Mouse (Mus musculus): Measurements from ENCODE around the gene Phlda3.

Gene Phlda3

GRCm38 (mm10) chr1:135793370-135794215, 27.7 kb downstream of the Phlda3 start:
- no peak for DNase-seq (ENCODE audit: low read depth, low spot score)

- DNase-seq (ENCODE audit: low read depth, low spot score) = no peak
Measured at GRCm38 (mm10) chr1:135794216-135795134, 28.6 kb downstream of the Phlda3 start.

- DNase-seq (ENCODE audit: low read depth, low spot score) = no peak
Measured at GRCm38 (mm10) chr1:135798492-135798891, 32.6 kb downstream of the Phlda3 start.

GRCm38 (mm10) chr1:135799109-135799627, 33.2 kb downstream of the Phlda3 start:
- no peak for DNase-seq (ENCODE audit: low read depth, low spot score)

- no peak for DNase-seq (ENCODE audit: low read depth, low spot score)
Measured at GRCm38 (mm10) chr1:135800192-135800950, 34.5 kb downstream of the Phlda3 start.

DNA sequence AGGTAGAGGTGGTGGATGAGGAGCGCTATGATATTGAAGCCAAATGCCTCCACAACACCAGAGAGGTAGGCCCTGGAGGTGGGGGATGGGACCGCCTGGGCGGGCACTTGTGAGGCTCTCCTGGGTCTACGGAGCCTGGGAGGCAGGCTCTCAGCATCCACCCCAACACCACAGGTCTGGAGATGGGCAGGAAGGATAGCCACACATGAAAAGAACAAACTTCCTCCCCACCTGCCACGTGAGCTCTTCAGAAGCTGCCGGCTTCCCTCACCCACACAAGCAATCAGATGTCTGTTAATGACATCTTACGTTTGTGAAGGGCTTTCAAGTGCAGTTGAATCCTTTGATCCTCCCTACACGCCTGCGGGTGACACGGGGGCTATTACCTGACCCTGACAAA, 41.6 kb downstream of the Phlda3 start:
- DNase-seq (ENCODE audit: low read depth, low spot score) = no peak

GRCm38 (mm10) chr1:135810180-135810579, 44.3 kb downstream of the Phlda3 start:
- no peak for DNase-seq (ENCODE audit: low read depth, low spot score)

GRCm38 (mm10) chr1:135811016-135811646, 45.2 kb downstream of the Phlda3 start:
- peak; percentile 81 for DNase-seq (ENCODE audit: low read depth, low spot score)

GRCm38 (mm10) chr1:135812205-135812604, 46.3 kb downstream of the Phlda3 start:
- DNase-seq (ENCODE audit: low read depth, low spot score) = no peak

DNA sequence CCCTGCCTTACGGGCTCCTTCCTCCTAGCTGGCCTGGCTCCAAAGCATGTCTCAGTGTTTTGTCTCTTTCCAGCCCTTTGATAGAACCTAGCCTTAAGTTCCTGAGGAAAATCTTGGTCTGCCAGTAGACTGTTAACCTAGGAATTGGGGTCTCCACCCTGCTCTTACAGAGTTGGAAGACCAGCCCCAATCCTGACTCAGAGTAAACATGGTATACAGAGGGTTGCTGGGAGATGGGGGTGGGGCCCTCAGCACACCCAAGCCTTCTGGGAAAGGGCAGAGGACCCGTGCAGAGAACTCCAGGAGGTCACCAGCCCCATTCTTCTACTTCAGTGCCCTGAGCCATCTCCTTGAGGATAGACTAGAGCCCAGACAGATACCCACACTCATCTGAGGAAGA, 46.7 kb downstream of the Phlda3 start:
- no peak for DNase-seq (ENCODE audit: low read depth, low spot score)

DNA sequence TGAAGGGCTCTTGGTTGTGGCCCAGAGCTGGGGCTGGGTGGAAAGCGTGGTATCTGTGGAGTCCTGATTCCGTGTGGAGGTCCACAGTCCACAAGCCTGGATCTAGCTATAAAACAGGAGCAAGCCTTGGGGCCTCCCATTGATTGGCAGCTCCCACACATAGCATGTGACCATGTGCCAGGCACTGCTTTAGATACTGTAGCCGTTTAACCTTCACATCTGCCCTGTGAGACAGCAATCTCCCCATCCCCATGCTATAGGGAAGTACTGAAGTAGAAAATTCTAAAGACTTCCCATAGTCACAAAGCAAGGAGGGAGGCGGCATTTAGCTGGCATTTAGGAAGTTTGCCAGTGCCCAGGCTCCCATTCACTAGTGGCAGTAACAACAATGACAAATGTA, 47.2 kb downstream of the Phlda3 start:
- DNase-seq (ENCODE audit: low read depth, low spot score) = no peak

DNA sequence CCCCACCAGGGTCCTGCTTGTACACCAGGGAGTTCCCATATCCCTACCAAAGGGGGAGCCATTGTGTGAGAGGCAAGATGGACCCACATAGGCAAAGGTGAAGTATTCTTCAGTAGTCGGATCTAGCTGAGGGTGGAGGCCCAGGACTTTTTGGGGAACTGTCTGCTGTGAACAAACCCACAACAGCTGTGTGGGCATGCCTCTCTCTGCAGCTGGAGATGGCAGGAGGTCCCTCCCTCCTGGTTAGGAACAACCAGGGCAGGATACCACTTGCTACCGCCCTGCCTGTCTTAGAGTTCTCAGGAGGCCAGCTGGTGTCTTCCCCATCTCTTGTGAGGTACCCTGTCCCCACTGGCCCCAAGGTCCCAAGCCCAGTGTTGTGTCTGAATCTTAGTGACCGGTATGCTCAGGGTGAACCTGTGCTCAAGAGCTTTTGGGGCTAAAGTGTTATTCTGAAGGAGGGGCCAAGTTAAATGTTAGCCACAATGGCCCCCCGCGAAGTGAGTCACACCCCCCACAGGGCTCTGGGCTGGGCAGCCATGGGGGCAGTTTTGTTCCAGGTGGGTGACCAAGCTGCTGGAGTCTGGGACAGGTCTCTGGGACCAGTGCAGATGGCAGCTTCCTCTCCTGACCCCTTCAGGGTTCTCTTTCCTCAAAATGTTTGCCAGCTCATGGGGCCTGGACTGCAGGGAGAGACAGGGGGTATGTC, 47.9 kb downstream of the Phlda3 start:
- DNase-seq (ENCODE audit: low read depth, low spot score) = no peak

- no peak for DNase-seq (ENCODE audit: low read depth, low spot score)
Measured at GRCm38 (mm10) chr1:135814531-135814930, 48.6 kb downstream of the Phlda3 start.

DNA sequence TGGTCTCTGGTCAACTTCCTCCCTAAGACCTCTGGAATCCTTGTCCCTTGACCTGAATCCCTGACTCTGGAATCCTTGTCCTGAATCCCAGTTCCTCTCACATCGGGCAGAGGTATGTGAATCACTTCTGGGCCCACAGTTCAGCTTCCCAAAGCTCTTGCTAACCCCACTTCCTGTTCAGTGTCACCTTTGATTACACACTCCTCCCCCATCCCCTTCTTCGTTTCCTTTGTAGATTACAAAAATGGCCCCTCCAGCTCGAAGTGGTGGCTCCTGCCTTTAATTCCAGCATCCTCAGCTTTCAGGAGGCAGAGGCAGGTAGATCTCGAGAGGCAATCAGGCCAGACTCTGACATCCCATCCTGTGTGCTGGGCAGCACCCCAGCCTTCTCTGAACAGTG, 51.7 kb downstream of the Phlda3 start:
- DNase-seq (ENCODE audit: low read depth, low spot score) = no peak

DNA sequence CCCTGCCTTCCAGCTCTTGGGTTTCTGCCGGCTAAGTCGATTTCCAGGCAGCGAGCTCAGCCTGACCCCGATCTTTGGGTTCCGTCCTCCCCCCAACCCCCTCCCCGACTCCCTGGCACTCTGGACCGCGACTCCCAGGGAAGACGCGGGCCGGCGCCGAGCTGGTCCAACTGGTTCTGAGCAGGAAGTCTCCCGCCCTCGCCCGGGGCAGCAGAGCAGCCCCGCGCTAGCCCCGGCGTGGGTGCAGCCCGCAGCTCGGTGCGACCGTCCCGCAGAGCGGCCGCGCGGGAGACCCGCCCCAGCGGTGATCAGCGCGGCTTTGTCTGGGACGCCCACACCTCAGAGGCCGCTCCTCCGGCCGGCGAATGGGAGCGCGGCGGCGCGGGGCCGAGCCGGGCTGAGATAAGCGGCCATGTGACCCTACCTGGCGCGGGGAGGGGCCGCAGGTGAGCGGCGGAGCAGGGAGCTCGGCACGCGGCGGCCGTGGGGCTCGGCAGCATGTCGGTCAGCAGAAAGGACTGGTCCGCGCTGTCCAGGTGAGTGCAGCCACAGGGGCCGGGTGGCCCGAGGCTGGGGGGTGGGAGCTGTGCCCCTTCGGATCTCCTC, 52.7 kb downstream of the Phlda3 start, which contains the start of gene Lad1:
TSS of gene Lad1 (plus strand) at position 118 of the 606 bp plus-strand sequence.
- DNase-seq (ENCODE audit: low read depth, low spot score) = peak; percentile 35
